Mouse (Mus musculus) hindbrain, embryonic 13.5 days (tissue): ENCODE measurements around the gene Sfmbt1. TPM values are rescaled to one million over a fixed set of nuclear protein-coding genes. Genes with fewer than 3 reads are reported as not detected.
A peak's percentile ranks its signal among the peaks of the same experiment; 100 is the strongest.

ENCODE experiments used
- ATAC-seq: fragments of 200-750 bp; cut with Nextera tagmentation; 2 replicates; pipeline ENCODE4 v1.8.0; 2017; ENCODE audit warnings: moderate TSS enrichment; ENCODE audit not compliant: low FRiP score
- H3K27ac ChIP-seq: fragments of 300-500 bp; sonication (generic); 2 replicates; pipeline ENCODE4 v1.5.1; 2015; ENCODE audit warnings: inconsistent platforms, mild to moderate bottlenecking, moderate library complexity
- H3K27me3 ChIP-seq: fragments of 300-500 bp; sonication (generic); 2 replicates; pipeline ENCODE4 v1.6.1; 2015; ENCODE audit warnings: mild to moderate bottlenecking, inconsistent platforms
- H3K36me3 ChIP-seq: fragments of 300-500 bp; sonication (generic); 2 replicates; pipeline ENCODE4 v1.6.1; 2015; ENCODE audit warnings: mild to moderate bottlenecking, inconsistent platforms
- H3K4me1 ChIP-seq: fragments of 300-500 bp; sonication (generic); replicated peaks from 2 replicates; pipeline ENCODE4 v1.6.1; 2015; ENCODE audit warnings: inconsistent platforms
- H3K4me2 ChIP-seq: fragments of 300-500 bp; sonication (generic); 2 replicates; pipeline ENCODE4 v1.6.1; 2015; ENCODE audit warnings: inconsistent platforms, mild to moderate bottlenecking, moderate library complexity
- H3K4me3 ChIP-seq: fragments of 300-500 bp; sonication (generic); 2 replicates; pipeline ENCODE4 v1.5.1; 2015; ENCODE audit warnings: mild to moderate bottlenecking, inconsistent platforms
- H3K9ac ChIP-seq: fragments of 300-500 bp; sonication (generic); 2 replicates; pipeline ENCODE4 v1.6.1; 2015; ENCODE audit warnings: mild to moderate bottlenecking, inconsistent platforms
- H3K9me3 ChIP-seq: fragments of 300-500 bp; sonication (generic); 2 replicates; pipeline ENCODE4 v1.6.1; 2016; ENCODE audit warnings: inconsistent platforms
- WGBS: fragments of 180-500 bp; shearing (Covaris S2); methylation state at CpG from one replicate; pipeline ENCODE4 v1.1.7; 2015; 5-methylcytosine and 5-hydroxymethylcytosine counted together
- polyA plus RNA-seq: library from polyadenylated mRNA; unstranded; fragments of >200 nt; fragmentation: Nextera tagmentation; extraction: Ambion mirVana; gene quantifications from 2 replicates; pipeline ENCODE4 v1.2.1, GENCODE M21; 2015

Sfmbt1 gene
- polyA plus RNA-seq, 1 experiment from 2014 or later, result 19.1 TPM

DNA sequence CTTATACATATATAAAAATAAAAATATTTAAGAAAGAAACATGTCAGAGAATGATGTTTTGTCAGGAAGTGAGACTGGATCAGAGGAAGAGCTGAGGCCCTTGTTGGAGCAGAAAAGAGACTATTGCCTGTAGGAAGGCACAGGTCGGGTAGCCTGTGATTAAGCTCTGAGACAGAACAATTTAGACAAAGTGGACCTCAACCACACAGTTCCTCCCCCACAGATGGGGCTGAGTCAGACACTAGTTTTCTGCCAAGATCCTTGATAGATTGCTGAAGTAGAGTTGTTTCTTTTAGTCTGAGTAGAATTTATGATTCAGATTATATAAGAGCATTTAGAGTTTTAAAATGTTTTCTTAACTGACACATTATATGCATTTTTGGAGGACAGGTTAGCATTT lies 74.8 kb downstream of the Sfmbt1 start:
- 76% methylated on average over 1 of the region's 1 CpGs for WGBS
- peaks cover 42% of the 10 kb centered on the region for H3K36me3 ChIP-seq

GRCm38 (mm10) chr14:30792871-30793270 lies 78.2 kb downstream of the Sfmbt1 start:
- H3K36me3 ChIP-seq, result peaks cover 31% of the 10 kb centered on the region
- no peaks in the 10 kb centered on the region for H3K9me3 ChIP-seq
- ATAC-seq, result no peak
- no peak overlapping the region for H3K4me3 ChIP-seq
- H3K27ac ChIP-seq, result no peak overlapping the region
- H3K4me1 ChIP-seq, result no peaks in the 10 kb centered on the region
- H3K27me3 ChIP-seq, result no peaks in the 10 kb centered on the region
- 93% methylated on average over 3 of the region's 3 CpGs for WGBS
- H3K9ac ChIP-seq, result no peak overlapping the region
- H3K4me2 ChIP-seq, result no peak overlapping the region

More for the DNA sequence above, 74.8 kb downstream of the Sfmbt1 start:
- H3K9ac ChIP-seq, result no peak overlapping the region
- no peaks in the 10 kb centered on the region for H3K4me1 ChIP-seq
- no peak overlapping the region for H3K27ac ChIP-seq
- no peak for ATAC-seq
- H3K27me3 ChIP-seq, result no peaks in the 10 kb centered on the region
- no peak overlapping the region for H3K4me2 ChIP-seq
- no peak overlapping the region for H3K4me3 ChIP-seq
- no peaks in the 10 kb centered on the region for H3K9me3 ChIP-seq

DNA sequence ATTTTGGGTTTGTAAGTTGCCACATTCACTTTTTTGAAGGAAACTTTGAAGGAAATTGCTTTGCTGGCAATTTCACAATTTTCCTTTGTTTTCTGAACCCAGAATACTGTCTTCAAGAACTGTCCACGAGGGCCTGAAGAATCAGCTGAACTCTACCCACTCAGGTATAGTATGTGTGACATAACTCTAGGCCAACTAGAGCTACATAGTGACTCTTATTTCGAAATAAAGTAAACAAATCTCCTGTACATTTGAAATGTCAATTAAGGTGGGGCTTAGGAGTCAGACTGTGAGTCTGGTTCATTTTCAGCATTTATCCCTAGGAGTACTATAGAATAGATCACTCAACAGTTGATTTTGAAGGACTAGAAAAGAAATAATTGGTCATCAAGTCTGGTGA lies 87.1 kb downstream of the Sfmbt1 start:
- 98% methylated on average over 2 of the region's 2 CpGs for WGBS
- no peak overlapping the region for H3K27ac ChIP-seq
- H3K27me3 ChIP-seq, result no peaks in the 10 kb centered on the region
- no peak overlapping the region for H3K4me3 ChIP-seq
- no peak for ATAC-seq
- peaks cover 41% of the 10 kb centered on the region for H3K36me3 ChIP-seq
- H3K4me2 ChIP-seq, result no peak overlapping the region
- H3K4me1 ChIP-seq, result no peaks in the 10 kb centered on the region
- H3K9ac ChIP-seq, result no peak overlapping the region
- H3K9me3 ChIP-seq, result no peaks in the 10 kb centered on the region

- peaks cover 36% of the 10 kb centered on the region for H3K36me3 ChIP-seq
- no peaks in the 10 kb centered on the region for H3K27me3 ChIP-seq
- H3K4me2 ChIP-seq, result no peak overlapping the region
- H3K4me3 ChIP-seq, result no peak overlapping the region
- WGBS, result 93% methylated on average over 3 of the region's 3 CpGs
- ATAC-seq, result no peak
- H3K9ac ChIP-seq, result no peak overlapping the region
- H3K4me1 ChIP-seq, result peaks cover 5% of the 10 kb centered on the region
- H3K9me3 ChIP-seq, result no peaks in the 10 kb centered on the region
- H3K27ac ChIP-seq, result no peak overlapping the region
Observed at GRCm38 (mm10) chr14:30821136-30821535, 106.5 kb downstream of the Sfmbt1 start.

GRCm38 (mm10) chr14:30824456-30824995 lies 109.9 kb downstream of the Sfmbt1 start:
- Histone ChIP-seq H3K9me3 (no peaks in the 10 kb centered on the region), H3K4me3 (no peak overlapping the region), H3K4me1 (peaks cover 21% of the 10 kb centered on the region), H3K27ac (no peak overlapping the region), H3K27me3 (no peaks in the 10 kb centered on the region), H3K4me2 (no peak overlapping the region), H3K36me3 (peaks cover 8% of the 10 kb centered on the region), H3K9ac (no peak overlapping the region)
- 72% methylated on average over 6 of the region's 6 CpGs for WGBS
- no peak for ATAC-seq

DNA sequence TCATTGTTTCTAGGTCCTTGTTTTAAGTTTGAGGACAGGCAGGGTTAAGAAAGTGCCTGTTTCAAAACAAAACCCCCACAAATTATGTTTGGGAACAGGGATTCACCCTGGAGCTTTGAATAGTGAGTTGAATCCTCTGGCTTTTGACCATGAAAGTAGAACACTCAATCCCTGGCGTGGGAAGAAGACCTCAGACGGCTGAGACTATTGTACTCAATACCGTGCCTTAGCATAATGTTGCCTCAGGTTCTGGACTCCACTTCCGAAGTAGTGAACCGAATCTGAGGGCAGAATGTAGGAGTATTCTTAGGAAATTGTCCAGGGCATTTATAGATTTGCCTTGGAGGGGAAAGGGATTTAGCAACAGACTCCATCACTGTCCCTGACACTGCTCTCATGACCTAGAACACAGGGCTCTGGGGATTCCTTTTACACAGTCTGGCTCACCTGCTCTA lies 110.4 kb downstream of the Sfmbt1 start:
- H3K36me3 ChIP-seq, result peaks cover 3% of the 10 kb centered on the region; the same call in 1 of the 2 replicates
- H3K27ac ChIP-seq, result no peak overlapping the region
- H3K9ac ChIP-seq, result peak overlapping the region; percentile 92; the same call in 1 of the 2 replicates
- no peaks in the 10 kb centered on the region for H3K9me3 ChIP-seq
- WGBS, result 34% methylated on average over 5 of the region's 5 CpGs
- ATAC-seq, result no peak
- peak overlapping the region; percentile 82 for H3K4me3 ChIP-seq
- no peaks in the 10 kb centered on the region for H3K27me3 ChIP-seq
- peaks cover 21% of the 10 kb centered on the region for H3K4me1 ChIP-seq
- H3K4me2 ChIP-seq, result peak overlapping the region; percentile 79

DNA sequence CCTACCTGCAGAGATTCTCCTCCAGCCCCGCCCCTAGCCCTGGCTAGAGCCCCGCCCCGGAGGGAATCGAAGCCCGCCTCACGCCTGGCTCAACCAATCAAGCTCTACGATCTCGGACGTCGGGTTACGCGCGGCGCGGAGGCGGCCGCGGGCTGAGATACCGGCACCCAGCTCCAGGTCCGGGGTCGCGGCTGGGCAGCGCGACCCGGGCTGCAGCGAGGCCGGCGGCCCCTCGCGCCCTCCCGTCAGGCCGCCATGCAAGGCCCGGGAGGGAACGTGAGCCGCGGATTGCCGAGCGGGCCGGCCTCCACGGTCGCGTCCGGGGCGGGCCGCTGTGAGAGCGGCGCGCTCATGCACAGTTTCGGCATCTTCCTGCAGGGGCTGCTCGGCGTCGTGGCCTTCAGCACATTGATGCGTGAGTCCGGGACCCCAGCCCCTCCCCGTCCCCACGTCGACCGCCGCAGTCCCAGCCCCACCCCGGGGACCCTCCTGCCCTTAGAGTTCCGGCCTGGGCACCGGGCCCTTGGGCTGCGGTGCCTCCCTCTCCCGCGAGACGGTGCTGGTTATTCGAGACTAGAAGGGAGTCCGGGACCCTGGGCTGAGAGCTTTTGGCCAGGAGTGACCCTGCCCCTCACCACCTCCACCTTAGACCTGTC lies 111.0 kb downstream of the Sfmbt1 start, which contains the start of gene Tmem110:
Gene Tmem110 (plus strand): TSS at position 115 of the 656 bp plus-strand sequence.
- Histone ChIP-seq H3K27ac (peak within 1 kb of the TSS; percentile 76), H3K4me2 (peak within 1 kb of the TSS; percentile 79), H3K4me3 (peak within 1 kb of the TSS; percentile 82), H3K36me3 (0 out of 2 replicates have a peak, but pooled peaks cover 3% of the 10 kb centered on the region), H3K27me3 (no peaks in the 10 kb centered on the region), H3K4me1 (peaks cover 21% of the 10 kb centered on the region), H3K9me3 (no peaks in the 10 kb centered on the region), H3K9ac (peak within 1 kb of the TSS; percentile 92)
- peak; percentile 97 for ATAC-seq
- under 1% methylated on average over 62 of the region's 68 CpGs for WGBS

GRCm38 (mm10) chr14:30826174-30827140 lies 111.8 kb downstream of the Sfmbt1 start:
- peak; percentile 46 for ATAC-seq
- no peak overlapping the region for H3K27ac ChIP-seq
- H3K4me3 ChIP-seq, result peak overlapping the region; percentile 82
- H3K9ac ChIP-seq, result peak overlapping the region; percentile 92
- H3K9me3 ChIP-seq, result no peaks in the 10 kb centered on the region
- peaks cover 26% of the 10 kb centered on the region for H3K4me1 ChIP-seq
- H3K4me2 ChIP-seq, result peak overlapping the region; percentile 79
- WGBS, result 20% methylated on average over 17 of the region's 17 CpGs
- H3K36me3 ChIP-seq, result no peaks in the 10 kb centered on the region
- H3K27me3 ChIP-seq, result no peaks in the 10 kb centered on the region

- ATAC-seq, result no peak
- Histone ChIP-seq H3K27ac (no peak overlapping the region), H3K4me3 (no peak overlapping the region), H3K27me3 (no peaks in the 10 kb centered on the region), H3K9me3 (no peaks in the 10 kb centered on the region), H3K4me2 (peak overlapping the region; percentile 79; the same call in 1 of the 2 replicates), H3K9ac (no peak overlapping the region), H3K4me1 (peaks cover 26% of the 10 kb centered on the region), H3K36me3 (no peaks in the 10 kb centered on the region)
- 80% methylated on average over 4 of the region's 4 CpGs for WGBS
Observed at GRCm38 (mm10) chr14:30827480-30827879, 112.8 kb downstream of the Sfmbt1 start.

- no peaks in the 10 kb centered on the region for H3K36me3 ChIP-seq
- peaks cover 26% of the 10 kb centered on the region for H3K4me1 ChIP-seq
- H3K4me3 ChIP-seq, result no peak overlapping the region
- H3K9me3 ChIP-seq, result no peaks in the 10 kb centered on the region
- no peaks in the 10 kb centered on the region for H3K27me3 ChIP-seq
- H3K27ac ChIP-seq, result no peak overlapping the region
- no peak overlapping the region for H3K4me2 ChIP-seq
- H3K9ac ChIP-seq, result no peak overlapping the region
- WGBS, result 96% methylated on average over 4 of the region's 4 CpGs
- ATAC-seq, result no peak
Observed at GRCm38 (mm10) chr14:30828077-30828476, 113.4 kb downstream of the Sfmbt1 start.

- 86% methylated on average over 11 of the region's 11 CpGs for WGBS
- Histone ChIP-seq H3K9me3 (no peaks in the 10 kb centered on the region), H3K27ac (no peak overlapping the region), H3K36me3 (no peaks in the 10 kb centered on the region), H3K9ac (no peak overlapping the region), H3K4me2 (no peak overlapping the region), H3K27me3 (no peaks in the 10 kb centered on the region), H3K4me3 (no peak overlapping the region), H3K4me1 (peaks cover 26% of the 10 kb centered on the region)
- ATAC-seq, result no peak
Observed at GRCm38 (mm10) chr14:30828635-30829460, 114.2 kb downstream of the Sfmbt1 start.
